Mouse (Mus musculus): ENCODE results near the gene Vmn1r60.
"Not testable (repeated sequence)": the region's sequence is repeated elsewhere in the genome, so short reads cannot be mapped to it uniquely, and the experiment has no call there.

Vmn1r60 gene

DNA sequence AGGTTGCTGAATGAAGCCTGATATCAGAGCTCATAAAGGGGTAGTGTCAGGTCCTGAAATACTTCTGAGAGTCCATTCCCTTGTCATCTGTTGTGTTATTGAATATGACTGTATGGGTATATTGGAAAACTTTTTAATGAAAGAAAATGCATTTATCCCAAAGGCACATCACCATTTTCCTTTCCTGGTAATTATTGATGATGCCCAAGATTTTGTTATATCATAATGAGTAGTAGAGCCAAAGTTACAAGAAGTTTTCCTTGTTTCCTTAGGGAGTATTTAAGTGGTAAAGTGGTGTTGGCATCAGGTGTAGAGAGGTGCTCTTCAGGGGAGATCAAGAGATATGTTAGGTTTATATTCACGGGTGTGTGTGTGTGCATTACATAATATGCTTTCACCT lies at the start of gene Vmn1r60:
Gene Vmn1r60, minus strand, starts transcription at position 101 of the 400 bp plus-strand sequence.
- not testable (repeated sequence) for DNase-seq

DNA sequence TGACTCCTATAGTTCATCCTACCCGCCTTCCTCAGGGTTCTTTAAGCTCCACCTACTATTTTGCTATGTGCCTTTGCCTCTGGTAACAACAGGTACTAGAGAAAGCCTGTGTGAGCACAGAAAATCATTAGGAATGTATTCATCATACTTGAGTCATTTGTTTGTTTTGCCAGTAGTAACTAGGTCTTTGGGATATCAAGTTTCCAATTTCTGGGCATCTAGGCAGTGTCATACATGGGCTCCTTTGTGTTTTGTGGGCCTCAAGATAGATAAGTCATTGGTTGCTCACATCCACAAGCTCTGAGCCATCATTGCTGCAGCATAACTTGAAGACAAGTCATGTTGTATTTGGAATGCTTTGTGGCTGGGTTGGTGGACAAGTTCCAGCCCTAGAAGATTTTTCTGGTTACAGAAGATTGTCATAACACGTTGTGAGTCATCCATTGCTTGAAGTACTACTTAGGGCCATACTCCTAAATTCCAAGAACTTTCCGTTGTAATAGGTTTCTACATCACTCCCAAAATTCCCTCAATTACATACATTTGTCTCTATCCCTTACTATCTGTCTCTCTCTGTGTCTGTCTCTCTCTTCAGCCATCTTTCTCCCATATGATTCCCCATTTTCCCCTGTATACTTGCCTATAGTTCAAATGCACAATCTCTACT lies 6.2 kb downstream of the Vmn1r60 start:
- not testable (repeated sequence) for DNase-seq

DNA sequence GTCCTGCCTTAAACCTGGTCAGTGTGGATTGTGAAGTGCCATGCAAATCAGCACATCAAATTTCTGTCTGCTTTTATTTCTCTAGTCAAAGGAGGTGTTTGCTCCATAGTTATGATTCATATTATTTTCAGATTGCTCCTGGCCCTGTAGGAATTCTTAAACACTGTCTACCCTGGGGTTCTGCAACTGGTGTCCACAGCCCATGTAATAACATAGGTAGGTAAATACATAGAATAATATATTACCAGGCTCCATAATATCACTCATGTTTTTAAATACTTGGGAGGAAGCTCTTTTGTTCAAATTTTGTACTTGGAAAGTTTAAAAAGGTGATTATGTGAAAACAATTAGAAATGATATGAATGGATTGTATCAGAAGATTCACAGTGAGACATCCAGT lies 53.3 kb downstream of the Vmn1r60 start, which contains the start of gene Vmn2r28:
Gene Vmn2r28, minus strand, starts transcription at position 101 of the 400 bp plus-strand sequence.
- not testable (repeated sequence) for DNase-seq

Data from thymus, postnatal 36 days (tissue).